Mouse (Mus musculus): ENCODE data around the gene Mybl2. TPM values are rescaled to one million over a fixed set of nuclear protein-coding genes. Genes with fewer than 3 reads are reported as not detected.

The Mybl2 gene
- total RNA-seq, 1 experiment from 2014 or later: not detected

- no peak for ATAC-seq (replicated peaks; ENCODE audit: insufficient number of reproducible peaks, low FRiP score, low TSS enrichment, poor library complexity, severe bottlenecking)
Measured at GRCm38 (mm10) chr2:163102216-163102615, 47.7 kb downstream of the Mybl2 start.

GRCm38 (mm10) chr2:163102900-163103653 lies 48.6 kb downstream of the Mybl2 start:
- ATAC-seq (replicated peaks; ENCODE audit: insufficient number of reproducible peaks, low FRiP score, low TSS enrichment, poor library complexity, severe bottlenecking): no peak

- no peak for ATAC-seq (replicated peaks; ENCODE audit: insufficient number of reproducible peaks, low FRiP score, low TSS enrichment, poor library complexity, severe bottlenecking)
Measured at GRCm38 (mm10) chr2:163104086-163104770, 49.7 kb downstream of the Mybl2 start.

- no peak for ATAC-seq (replicated peaks; ENCODE audit: insufficient number of reproducible peaks, low FRiP score, low TSS enrichment, poor library complexity, severe bottlenecking)
Measured at GRCm38 (mm10) chr2:163108385-163108784, 53.9 kb downstream of the Mybl2 start.

GRCm38 (mm10) chr2:163110706-163111105 lies 56.2 kb downstream of the Mybl2 start:
- ATAC-seq (replicated peaks; ENCODE audit: insufficient number of reproducible peaks, low FRiP score, low TSS enrichment, poor library complexity, severe bottlenecking): no peak

GRCm38 (mm10) chr2:163111413-163112201 lies 57.1 kb downstream of the Mybl2 start:
- no peak for ATAC-seq (replicated peaks; ENCODE audit: insufficient number of reproducible peaks, low FRiP score, low TSS enrichment, poor library complexity, severe bottlenecking)

- ATAC-seq (replicated peaks; ENCODE audit: insufficient number of reproducible peaks, low FRiP score, low TSS enrichment, poor library complexity, severe bottlenecking): no peak
Measured at GRCm38 (mm10) chr2:163120626-163121352, 66.3 kb downstream of the Mybl2 start.

GRCm38 (mm10) chr2:163121353-163121660 lies 66.8 kb downstream of the Mybl2 start:
- ATAC-seq (replicated peaks; ENCODE audit: insufficient number of reproducible peaks, low FRiP score, low TSS enrichment, poor library complexity, severe bottlenecking): no peak

- no peak for ATAC-seq (replicated peaks; ENCODE audit: insufficient number of reproducible peaks, low FRiP score, low TSS enrichment, poor library complexity, severe bottlenecking)
Measured at GRCm38 (mm10) chr2:163122319-163122718, 67.8 kb downstream of the Mybl2 start.

- no peak for ATAC-seq (replicated peaks; ENCODE audit: insufficient number of reproducible peaks, low FRiP score, low TSS enrichment, poor library complexity, severe bottlenecking)
Measured at GRCm38 (mm10) chr2:163123496-163123895, 69.0 kb downstream of the Mybl2 start.

GRCm38 (mm10) chr2:163130837-163131236 lies 76.3 kb downstream of the Mybl2 start:
- ATAC-seq (replicated peaks; ENCODE audit: insufficient number of reproducible peaks, low FRiP score, low TSS enrichment, poor library complexity, severe bottlenecking): no peak

GRCm38 (mm10) chr2:163132314-163132713 lies 77.8 kb downstream of the Mybl2 start:
- no peak for ATAC-seq (replicated peaks; ENCODE audit: insufficient number of reproducible peaks, low FRiP score, low TSS enrichment, poor library complexity, severe bottlenecking)

Other genes with a start within 250 kb of the Mybl2 start
- 153 to 219 TPM (median 160 TPM) in 3 replicates for gene Srsf6, start 123.2 kb upstream of the Mybl2 start, total RNA-seq (2017)
- gene L3mbtl1, start 111.2 kb upstream of the Mybl2 start, total RNA-seq (2017): 0.32 TPM in 1 of 3 replicates, not detected in the others
- gene Sgk2, start 67.4 kb upstream of the Mybl2 start, total RNA-seq (2017): not detected in 3 replicates
- 22.0 to 34.8 TPM (median 29.3 TPM) in 3 replicates for gene Ift52, start 37.3 kb upstream of the Mybl2 start, total RNA-seq (2017)
- not detected in 3 replicates for gene Gtsf1l, start 33.2 kb downstream of the Mybl2 start, total RNA-seq (2017)
- not detected in 3 replicates for gene Tox2, start 148.4 kb downstream of the Mybl2 start, total RNA-seq (2017)